Mouse (Mus musculus) kidney, postnatal 0 days (tissue): ENCODE data around the gene Naa38. TPM values are rescaled to one million over a fixed set of nuclear protein-coding genes. Genes with fewer than 3 reads are reported as not detected.

ENCODE experiments used
- ATAC-seq: fragments of 200-750 bp; cut with Nextera tagmentation; replicated peaks from 2 replicates; pipeline ENCODE4 v1.8.0; 2017; ENCODE audit warnings: low read depth, moderate number of reproducible peaks, moderate TSS enrichment, moderate library complexity; ENCODE audit not compliant: low FRiP score
- DNase-seq: peaks from one replicate; pipeline ENCODE4 v3.0.0-alpha.2; 2016; ENCODE audit warnings: low spot score
- H3K27ac ChIP-seq: fragments of 300-500 bp; sonication (generic); 2 replicates; pipeline ENCODE4 v1.5.1; 2014; ENCODE audit warnings: mild to moderate bottlenecking
- H3K27me3 ChIP-seq: fragments of 300-500 bp; sonication (generic); 2 replicates; pipeline ENCODE4 v1.6.1; 2014; ENCODE audit warnings: low read length, mixed read lengths; ENCODE audit not compliant: insufficient read depth
- H3K36me3 ChIP-seq: fragments of 300-500 bp; sonication (generic); 2 replicates; pipeline ENCODE4 v1.6.1; 2014; ENCODE audit warnings: low read length, mixed read lengths; ENCODE audit not compliant: insufficient read depth
- H3K4me1 ChIP-seq: fragments of 300-500 bp; sonication (generic); replicated peaks from 2 replicates; pipeline ENCODE4 v1.6.1; 2014; ENCODE audit warnings: antibody characterized with exemption, low read length, mixed read lengths; ENCODE audit not compliant: insufficient read depth
- H3K4me2 ChIP-seq: fragments of 300-500 bp; sonication (generic); 2 replicates; pipeline ENCODE4 v1.6.1; 2014; ENCODE audit warnings: mild to moderate bottlenecking, low read length, moderate library complexity, mixed read lengths
- H3K4me3 ChIP-seq: fragments of 300-500 bp; sonication (generic); replicated peaks from 2 replicates; pipeline ENCODE4 v1.5.1; 2014; ENCODE audit warnings: low read depth, low read length
- H3K9ac ChIP-seq: fragments of 300-500 bp; sonication (generic); 2 replicates; pipeline ENCODE4 v1.6.1; 2014; ENCODE audit warnings: low read depth, low read length
- H3K9me3 ChIP-seq: fragments of 300-500 bp; sonication (generic); replicated peaks from 2 replicates; pipeline ENCODE4 v1.6.1; 2016; ENCODE audit warnings: low read length, inconsistent platforms, mixed read lengths
- CTCF ChIP-seq: IDR thresholded peaks from 2 replicates; pipeline ENCODE4 v1.5.1; 2016; ENCODE audit warnings: antibody characterized with exemption, low read depth, mild to moderate bottlenecking, moderate library complexity
- WGBS: fragments of 180-500 bp; shearing (Covaris S2); extraction: QIAGEN DNeasy Blood & Tissue Kit; methylation state at CpG from one replicate; pipeline ENCODE4 v1.1.7; 2014; 5-methylcytosine and 5-hydroxymethylcytosine counted together
- polyA plus RNA-seq: library from polyadenylated mRNA; unstranded; fragments of >200 nt; fragmentation: Nextera tagmentation; extraction: Ambion mirVana; gene quantifications from 2 replicates; pipeline ENCODE4 v1.2.1, GENCODE M21; 2015

The Naa38 gene
- polyA plus RNA-seq, 1 experiment from 2014 or later, result 198 TPM

GRCm38 (mm10) chr11:69407724-69408004 is 12.4 kb downstream of the Naa38 start:
- H3K27ac ChIP-seq, result no peak overlapping the region
- no peak for DNase-seq
- H3K9me3 ChIP-seq, result no peaks in the 10 kb centered on the region
- peak overlapping the region; percentile 98; the same call in 1 of the 2 replicates for H3K4me2 ChIP-seq
- H3K27me3 ChIP-seq, result no peaks in the 10 kb centered on the region
- peaks cover 18% of the 10 kb centered on the region for H3K4me1 ChIP-seq
- TF ChIP-seq CTCF, result no peak
- 0 out of 2 replicates have a peak overlapping the region, but pooled peaks have one; percentile 86 for H3K9ac ChIP-seq
- ATAC-seq, result no peak
- peaks cover 49% of the 10 kb centered on the region for H3K36me3 ChIP-seq
- no peak overlapping the region; the same call in 1 of the 2 replicates for H3K4me3 ChIP-seq
- 87% methylated on average over 4 of the region's 4 CpGs for WGBS

DNA sequence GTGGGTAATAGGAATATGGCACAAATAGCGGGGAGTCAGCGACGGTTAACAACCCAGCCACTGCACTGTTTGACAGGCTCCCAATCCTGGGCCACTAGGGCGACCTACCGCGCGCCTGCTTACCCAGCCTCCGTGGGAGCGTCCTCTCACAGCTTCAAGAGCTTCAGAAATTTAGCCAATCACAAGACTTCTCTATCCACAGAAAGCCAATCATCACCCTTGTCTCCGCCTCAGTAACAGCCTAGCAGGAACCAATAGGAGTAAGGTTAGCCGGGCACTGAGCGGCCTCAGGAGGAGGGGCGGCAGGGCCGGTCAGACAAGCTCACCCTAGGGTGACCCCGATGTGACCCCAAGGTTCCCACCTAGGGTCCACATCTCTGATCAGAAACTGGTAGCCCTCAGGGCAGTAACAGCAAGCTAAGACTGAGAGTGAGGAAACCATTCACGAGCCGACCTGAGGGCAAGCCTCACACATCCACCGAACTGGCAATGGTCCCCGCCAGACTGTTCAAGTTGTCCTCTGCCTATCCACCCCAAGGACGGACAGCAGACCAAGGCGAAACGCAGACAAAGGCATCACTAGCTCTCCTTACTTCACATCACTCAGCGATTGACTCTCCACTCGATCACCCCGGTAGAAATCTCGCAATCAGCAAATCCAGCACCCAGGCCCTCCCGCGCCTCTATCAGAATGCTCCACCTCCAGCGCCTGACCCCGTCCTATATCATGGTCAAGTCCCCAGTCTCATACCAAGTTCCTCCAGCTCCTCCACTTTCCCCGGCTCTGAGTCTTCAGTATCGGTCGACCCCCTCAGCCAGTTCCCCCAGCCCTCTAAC is 13.5 kb downstream of the Naa38 start:
- Histone ChIP-seq H3K9ac (peak overlapping the region; percentile 86), H3K9me3 (no peaks in the 10 kb centered on the region), H3K4me2 (peak overlapping the region; percentile 98), H3K27me3 (no peaks in the 10 kb centered on the region), H3K27ac (peak overlapping the region; percentile 99), H3K36me3 (peaks cover 42% of the 10 kb centered on the region), H3K4me1 (peaks cover 29% of the 10 kb centered on the region), H3K4me3 (peak overlapping the region; percentile 82)
- DNase-seq (peak; percentile 98), ATAC-seq (peak; percentile 62)
- TF ChIP-seq CTCF, result 0 out of 2 replicates have a peak, but pooled peaks have one; percentile 18
- WGBS, result 0% methylated on average over 33 of the region's 33 CpGs

- Histone ChIP-seq H3K36me3 (peaks cover 35% of the 10 kb centered on the region), H3K4me1 (peaks cover 36% of the 10 kb centered on the region), H3K4me2 (peak overlapping the region; percentile 98), H3K9ac (peak overlapping the region; percentile 86), H3K27ac (peak overlapping the region; percentile 99), H3K27me3 (no peaks in the 10 kb centered on the region), H3K4me3 (peak overlapping the region; percentile 82), H3K9me3 (no peaks in the 10 kb centered on the region)
- TF ChIP-seq CTCF, result no peak
- under 1% methylated on average over 43 of the region's 46 CpGs for WGBS
- peak; percentile 93 for DNase-seq
- ATAC-seq, result peak; percentile 31
Measured at GRCm38 (mm10) chr11:69409378-69410044, 14.2 kb downstream of the Naa38 start.

- H3K36me3 ChIP-seq, result peaks cover 31% of the 10 kb centered on the region
- peak overlapping the region; percentile 98 for H3K4me2 ChIP-seq
- H3K9ac ChIP-seq, result peak overlapping the region; percentile 86
- H3K4me1 ChIP-seq, result peaks cover 40% of the 10 kb centered on the region
- H3K9me3 ChIP-seq, result no peaks in the 10 kb centered on the region
- TF ChIP-seq CTCF, result no peak
- no peak for DNase-seq
- H3K4me3 ChIP-seq, result peak overlapping the region; percentile 82
- H3K27me3 ChIP-seq, result no peaks in the 10 kb centered on the region
- 0% methylated on average over 18 of the region's 18 CpGs for WGBS
- H3K27ac ChIP-seq, result peak overlapping the region; percentile 99
- ATAC-seq, result no peak
Measured at GRCm38 (mm10) chr11:69410045-69410309, 14.7 kb downstream of the Naa38 start.

GRCm38 (mm10) chr11:69410310-69411072 is 15.2 kb downstream of the Naa38 start:
- Histone ChIP-seq H3K9ac (peak overlapping the region; percentile 86), H3K9me3 (no peaks in the 10 kb centered on the region), H3K27me3 (no peaks in the 10 kb centered on the region), H3K4me2 (peak overlapping the region; percentile 98), H3K4me3 (peak overlapping the region; percentile 82), H3K27ac (peak overlapping the region; percentile 99), H3K36me3 (peaks cover 26% of the 10 kb centered on the region), H3K4me1 (peaks cover 42% of the 10 kb centered on the region)
- ATAC-seq (peak; percentile 1; the same call in 1 of the 2 replicates), DNase-seq (peak; percentile 82)
- TF ChIP-seq CTCF, result no peak
- under 1% methylated on average over 40 of the region's 41 CpGs for WGBS

- ATAC-seq (peak; percentile 52), DNase-seq (peak; percentile 98)
- Histone ChIP-seq H3K4me2 (peak overlapping the region; percentile 98), H3K4me1 (peaks cover 42% of the 10 kb centered on the region), H3K36me3 (peaks cover 20% of the 10 kb centered on the region), H3K4me3 (peak overlapping the region; percentile 82), H3K9me3 (no peaks in the 10 kb centered on the region), H3K27me3 (no peaks in the 10 kb centered on the region), H3K27ac (peak overlapping the region; percentile 99), H3K9ac (peak overlapping the region; percentile 86)
- under 1% methylated on average over 26 of the region's 26 CpGs for WGBS
- no peak for TF ChIP-seq CTCF
Measured at GRCm38 (mm10) chr11:69411073-69411535, 15.8 kb downstream of the Naa38 start.
